Mouse (Mus musculus) bone marrow, adult 2 months (tissue): ENCODE results near the gene Hbb-bh1. TPM values are rescaled to one million over a fixed set of nuclear protein-coding genes. Genes with fewer than 3 reads are reported as not detected.
"Not testable (repeated sequence)": the region's sequence is repeated elsewhere in the genome, so short reads cannot be mapped to it uniquely, and the experiment has no call there.

Experiments used
- H3K27ac ChIP-seq: fragments of 200-500 bp; 2 replicates; pipeline ENCODE4 v1.5.1; 2012; ENCODE audit warnings: low read depth, mild to moderate bottlenecking, control low read depth, inconsistent platforms, low read length; ENCODE audit not compliant: control insufficient read depth, poor library complexity, insufficient read depth
- H3K4me1 ChIP-seq: fragments of 200-500 bp; 2 replicates; pipeline ENCODE4 v1.6.1; 2011; ENCODE audit warnings: low read length; ENCODE audit not compliant: control insufficient read depth, insufficient read depth
- H3K4me3 ChIP-seq: fragments of 200-500 bp; replicated peaks from 2 replicates; pipeline ENCODE3; 2011; ENCODE audit warnings: mild to moderate bottlenecking, low read depth, low read length, control low read depth; ENCODE audit not compliant: control insufficient read depth
- CTCF ChIP-seq: fragments of 200-500 bp; IDR thresholded peaks from 2 replicates; pipeline ENCODE4 v1.5.1; 2011; ENCODE audit warnings: low read length, control low read depth; ENCODE audit not compliant: control insufficient read depth, insufficient read depth
- POLR2A ChIP-seq: fragments of 200-500 bp; IDR thresholded peaks from 2 replicates; pipeline ENCODE4 v1.6.1; 2011; ENCODE audit warnings: low read depth, mild to moderate bottlenecking, control low read depth, low read length, borderline replicate concordance; ENCODE audit not compliant: control insufficient read depth
- WGBS: fragments of 180-500 bp; shearing (Covaris S2); methylation state at CpG from one replicate; pipeline ENCODE4 v1.1.7; 2018; 5-methylcytosine and 5-hydroxymethylcytosine counted together
- polyA plus RNA-seq: library from polyadenylated mRNA; stranded (reverse); fragments of >200 nt; gene quantifications from 2 replicates; pipeline ENCODE4 v1.2.4, GENCODE M21; 2011; ENCODE audit warnings: low replicate concordance; ENCODE audit not compliant: missing spikeins, insufficient read depth, insufficient read length

Hbb-bh1 gene
- polyA plus RNA-seq, 1 experiment, result not detected

- H3K27ac ChIP-seq, result no peak overlapping the region
Measured at GRCm38 (mm10) chr7:103810296-103810695, 32.7 kb downstream of the Hbb-bh1 start.

GRCm38 (mm10) chr7:103809801-103810155 lies 33.2 kb downstream of the Hbb-bh1 start:
- 14% methylated on average over 1 of the region's 1 CpGs for WGBS
- H3K4me1 ChIP-seq, result no peaks in the 10 kb centered on the region; the same call in 1 of the 2 replicates
- TF ChIP-seq CTCF, result no peak
- TF ChIP-seq POLR2A, result no peak
- H3K4me3 ChIP-seq, result no peak overlapping the region
- peak overlapping the region; percentile 67; the same call in 1 of the 2 replicates for H3K27ac ChIP-seq

More at GRCm38 (mm10) chr7:103810296-103810695, 32.7 kb downstream of the Hbb-bh1 start:
- H3K4me3 ChIP-seq, result no peak overlapping the region
- TF ChIP-seq POLR2A (no peak), CTCF (no peak)
- no peaks in the 10 kb centered on the region; the same call in 1 of the 2 replicates for H3K4me1 ChIP-seq
- 53% methylated on average over 1 of the region's 1 CpGs for WGBS

GRCm38 (mm10) chr7:103808971-103809800 lies 33.8 kb downstream of the Hbb-bh1 start:
- H3K27ac ChIP-seq, result no peak overlapping the region
- H3K4me1 ChIP-seq, result no peaks in the 10 kb centered on the region; the same call in 1 of the 2 replicates
- WGBS, result 21% methylated on average over 5 of the region's 5 CpGs
- no peak overlapping the region for H3K4me3 ChIP-seq
- TF ChIP-seq POLR2A (no peak), CTCF (no peak)

- 50% methylated on average over 2 of the region's 2 CpGs for WGBS
- H3K4me3 ChIP-seq, H3K4me1 ChIP-seq, H3K27ac ChIP-seq: not testable (repeated sequence)
Measured at GRCm38 (mm10) chr7:103808120-103808519, 34.8 kb downstream of the Hbb-bh1 start.

- Histone ChIP-seq H3K4me3 (no peak overlapping the region), H3K4me1 (no peaks in the 10 kb centered on the region), H3K27ac (no peak overlapping the region)
- 44% methylated on average over 1 of the region's 1 CpGs for WGBS
- TF ChIP-seq POLR2A (no peak), CTCF (peak; percentile 14; the same call in 1 of the 2 replicates)
Measured at GRCm38 (mm10) chr7:103806856-103807255, 36.1 kb downstream of the Hbb-bh1 start.

GRCm38 (mm10) chr7:103792669-103793388 lies 50.1 kb downstream of the Hbb-bh1 start:
- no peak for TF ChIP-seq POLR2A
- no peak for TF ChIP-seq CTCF
- 10% methylated on average over 4 of the region's 4 CpGs for WGBS

GRCm38 (mm10) chr7:103791721-103792120 lies 51.2 kb downstream of the Hbb-bh1 start, which contains the start of gene Olfr67:
Gene Olfr67, minus strand, starts transcription at chr7:103791821.
- Histone ChIP-seq H3K4me3 (no peak within 1 kb of the TSS), H3K4me1 (no peaks in the 10 kb centered on the region), H3K27ac (no peak within 1 kb of the TSS)
- WGBS, result 51% methylated on average over 3 of the region's 3 CpGs
- no peak for TF ChIP-seq POLR2A

More at GRCm38 (mm10) chr7:103792669-103793388, 50.1 kb downstream of the Hbb-bh1 start:
- H3K4me1 ChIP-seq, result no peaks in the 10 kb centered on the region
- no peak overlapping the region for H3K27ac ChIP-seq
- no peak overlapping the region for H3K4me3 ChIP-seq

Other genes with a start within 250 kb of the Hbb-bh1 start
- not detected in 2 replicates for gene Olfr619, start 242.6 kb downstream of the Hbb-bh1 start, polyA plus RNA-seq
- gene Olfr620, start 230.6 kb downstream of the Hbb-bh1 start, polyA plus RNA-seq, result 0.68 and 2.1 TPM in 2 replicates
- gene Olfr622, start 200.5 kb downstream of the Hbb-bh1 start, polyA plus RNA-seq, result not detected in 2 replicates
- not detected in 2 replicates for gene Olfr623, start 179.5 kb downstream of the Hbb-bh1 start, polyA plus RNA-seq
- gene Olfr624, start 172.0 kb downstream of the Hbb-bh1 start, polyA plus RNA-seq, result 0.25 and 0.45 TPM in 2 replicates
- gene Olfr625-ps1, start 160.4 kb downstream of the Hbb-bh1 start, polyA plus RNA-seq, result not detected in 2 replicates
- 0.27 and 0.40 TPM in 2 replicates for gene Olfr243, start 128.5 kb downstream of the Hbb-bh1 start, polyA plus RNA-seq
- not detected in 2 replicates for gene Olfr628, start 112.8 kb downstream of the Hbb-bh1 start, polyA plus RNA-seq
- gene Olfr629, start 98.2 kb downstream of the Hbb-bh1 start, polyA plus RNA-seq, result 1.2 TPM in 1 of 2 replicates, not detected in the other
- gene Olfr630, start 85.8 kb downstream of the Hbb-bh1 start, polyA plus RNA-seq, result not detected in 2 replicates
- gene Olfr69, start 71.6 kb downstream of the Hbb-bh1 start, polyA plus RNA-seq, result not detected in 2 replicates
- gene Olfr68, start 63.5 kb downstream of the Hbb-bh1 start, polyA plus RNA-seq, result 0.36 TPM in 1 of 2 replicates, not detected in the other
- gene Olfr67, start 51.3 kb downstream of the Hbb-bh1 start, polyA plus RNA-seq, result 0.25 TPM in 1 of 2 replicates, not detected in the other
- 16,360 and 37,491 TPM in 2 replicates for gene Hbb-bt, start 29.2 kb downstream of the Hbb-bh1 start, polyA plus RNA-seq
- gene Hbb-bs, start 15.1 kb downstream of the Hbb-bh1 start, polyA plus RNA-seq, result 44,806 and 110,365 TPM in 2 replicates
- not detected in 2 replicates for gene Hbb-bh2, start 2.6 kb downstream of the Hbb-bh1 start, polyA plus RNA-seq
- 1.6 TPM in 1 of 2 replicates, not detected in the other for gene Hbb-y, start 10.1 kb upstream of the Hbb-bh1 start, polyA plus RNA-seq
- not detected in 2 replicates for gene Olfr66, start 43.1 kb upstream of the Hbb-bh1 start, polyA plus RNA-seq
- not detected in 2 replicates for gene Olfr64, start 51.3 kb upstream of the Hbb-bh1 start, polyA plus RNA-seq
- not detected in 2 replicates for gene Olfr65, start 60.3 kb upstream of the Hbb-bh1 start, polyA plus RNA-seq
- not detected in 2 replicates for gene Olfr631, start 85.7 kb upstream of the Hbb-bh1 start, polyA plus RNA-seq
- gene Olfr632, start 91.2 kb upstream of the Hbb-bh1 start, polyA plus RNA-seq, result not detected in 2 replicates
- gene Olfr633, start 101.3 kb upstream of the Hbb-bh1 start, polyA plus RNA-seq, result 0.25 TPM in 1 of 2 replicates, not detected in the other
- not detected in 2 replicates for gene Olfr635, start 128.0 kb upstream of the Hbb-bh1 start, polyA plus RNA-seq
- gene Olfr638, start 155.6 kb upstream of the Hbb-bh1 start, polyA plus RNA-seq, result not detected in 2 replicates
- gene Olfr639, start 174.1 kb upstream of the Hbb-bh1 start, polyA plus RNA-seq, result not detected in 2 replicates
- gene Olfr640, start 182.4 kb upstream of the Hbb-bh1 start, polyA plus RNA-seq, result not detected in 2 replicates
- gene Olfr641, start 192.3 kb upstream of the Hbb-bh1 start, polyA plus RNA-seq, result not detected in 2 replicates
- 0.29 TPM in 1 of 2 replicates, not detected in the other for gene Olfr642, start 209.5 kb upstream of the Hbb-bh1 start, polyA plus RNA-seq
- not detected in 2 replicates for gene 4930516K23Rik, start 218.3 kb upstream of the Hbb-bh1 start, polyA plus RNA-seq
- not detected in 2 replicates for gene Olfr644, start 228.7 kb upstream of the Hbb-bh1 start, polyA plus RNA-seq
- not detected in 2 replicates for gene Olfr645, start 242.3 kb upstream of the Hbb-bh1 start, polyA plus RNA-seq